Mouse (Mus musculus): ENCODE results near the gene Spdye4a.
"Not testable (repeated sequence)": the region's sequence is repeated elsewhere in the genome, so short reads cannot be mapped to it uniquely, and the experiment has no call there.

Spdye4a gene

DNA sequence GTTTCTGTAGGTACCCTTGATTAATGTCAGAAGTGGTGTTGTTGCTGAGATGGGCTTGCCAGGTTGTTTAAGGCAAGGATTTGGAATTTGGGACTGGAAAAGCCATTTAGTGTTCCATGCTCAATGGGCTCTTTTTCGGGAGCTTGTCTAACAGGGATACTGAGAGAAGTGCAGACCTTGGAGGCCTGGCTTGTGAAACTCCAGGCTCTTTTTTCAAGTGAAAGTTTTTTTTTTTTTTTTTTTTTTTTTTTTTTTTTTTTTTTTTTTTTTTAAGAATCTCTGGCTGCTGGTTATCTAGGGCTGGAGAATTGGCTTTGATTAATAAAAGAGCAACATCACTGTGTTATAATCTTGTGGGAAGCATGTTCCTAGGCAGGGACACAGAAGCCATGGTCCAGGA lies 4.4 kb downstream of the Spdye4a start:
- no peak for DNase-seq

DNA sequence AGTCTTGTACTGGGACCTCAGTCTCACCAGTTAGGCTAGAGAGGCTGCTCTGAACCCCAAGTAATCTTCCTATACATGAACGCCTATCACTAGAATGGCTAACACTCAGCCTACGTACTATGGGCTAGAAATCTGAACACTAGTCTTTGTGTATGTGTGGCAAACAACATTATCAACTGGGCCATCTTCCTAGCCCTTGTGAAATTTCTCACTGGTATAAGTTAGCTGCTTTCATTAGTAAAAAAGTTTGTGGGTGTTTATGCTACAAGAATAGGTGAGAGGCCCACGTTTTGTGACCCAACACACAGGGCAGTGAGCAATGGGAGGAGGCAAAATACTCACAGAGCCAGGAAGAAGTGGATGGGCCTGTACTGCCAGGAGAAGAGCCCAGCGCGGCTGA lies 5.7 kb downstream of the Spdye4a start:
- no peak for DNase-seq

DNA sequence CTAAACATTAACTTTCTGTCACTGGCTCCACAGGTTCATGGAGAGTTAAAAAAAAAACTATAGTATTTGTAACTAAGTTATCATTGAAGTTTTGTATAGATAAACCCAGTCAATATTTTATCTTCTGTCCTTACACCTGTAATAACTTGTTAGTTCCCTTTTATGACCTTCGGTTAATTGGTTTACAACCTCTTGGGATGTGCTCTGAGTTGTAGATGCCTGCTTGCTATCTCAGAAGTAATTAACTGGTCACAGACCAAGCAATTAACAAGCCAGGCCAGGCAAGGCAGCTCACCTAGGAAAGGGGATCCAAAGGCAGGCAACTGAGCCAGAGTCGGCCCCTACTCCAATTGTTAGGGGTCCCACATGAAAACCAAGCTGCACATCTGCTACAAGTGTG lies 12.9 kb downstream of the Spdye4a start:
- no peak for DNase-seq

DNA sequence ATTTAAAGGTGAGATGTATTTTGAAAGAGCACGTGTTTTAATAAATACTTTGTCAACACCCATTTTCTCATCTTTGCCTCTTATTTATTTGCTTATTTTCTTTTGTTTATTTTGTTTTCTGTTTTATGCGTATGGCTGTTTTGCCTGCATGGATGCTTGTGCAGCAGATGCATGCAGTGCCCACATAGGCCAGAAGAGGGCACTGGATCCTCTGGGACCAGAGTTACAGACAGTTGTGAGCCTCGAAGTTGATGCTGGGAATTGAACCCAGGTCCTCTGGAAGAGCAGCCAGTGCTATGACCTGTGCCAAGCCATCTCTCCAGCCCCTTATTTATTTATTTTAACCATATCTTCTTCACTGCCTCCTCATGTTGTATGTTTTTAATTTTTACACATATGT lies 21.7 kb downstream of the Spdye4a start:
- DNase-seq: no peak

DNA sequence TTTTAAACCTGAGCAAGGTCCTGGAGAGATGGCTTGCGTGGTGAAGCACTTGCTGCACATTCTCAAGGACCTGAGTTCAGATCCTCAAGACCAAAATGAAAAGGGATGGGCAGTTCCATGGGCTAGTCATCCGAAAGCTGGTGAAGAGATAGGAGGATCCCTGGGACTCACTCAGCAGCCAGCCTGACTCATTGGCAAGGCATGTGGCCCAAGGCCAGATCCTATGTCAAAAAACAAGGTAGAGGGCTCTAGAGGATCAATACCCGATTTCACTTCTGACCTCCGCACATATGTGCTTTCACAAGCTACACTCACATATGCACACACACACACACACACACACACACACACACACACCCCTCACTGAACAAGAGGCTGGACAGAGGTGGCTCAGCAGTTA lies 30.2 kb downstream of the Spdye4a start:
- no peak for DNase-seq

DNA sequence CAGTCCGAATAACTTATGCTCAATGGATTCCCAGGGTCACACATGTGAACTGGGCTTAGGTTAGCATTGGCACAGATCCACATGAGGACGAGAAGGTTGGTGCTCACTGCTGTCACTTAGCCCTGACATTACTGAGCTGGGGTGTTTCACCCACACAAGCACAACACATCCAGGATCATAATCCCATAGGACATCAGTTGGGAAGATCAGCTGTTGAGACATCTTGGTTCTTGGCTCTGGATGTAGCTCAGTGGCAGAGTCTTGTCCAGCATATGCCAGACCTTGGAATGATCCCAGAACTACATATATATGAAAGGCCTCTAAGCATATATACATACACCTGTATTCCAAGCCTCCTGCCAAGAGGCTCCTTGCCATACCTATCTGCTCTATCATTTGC lies 31.5 kb downstream of the Spdye4a start:
- no peak for DNase-seq

DNA sequence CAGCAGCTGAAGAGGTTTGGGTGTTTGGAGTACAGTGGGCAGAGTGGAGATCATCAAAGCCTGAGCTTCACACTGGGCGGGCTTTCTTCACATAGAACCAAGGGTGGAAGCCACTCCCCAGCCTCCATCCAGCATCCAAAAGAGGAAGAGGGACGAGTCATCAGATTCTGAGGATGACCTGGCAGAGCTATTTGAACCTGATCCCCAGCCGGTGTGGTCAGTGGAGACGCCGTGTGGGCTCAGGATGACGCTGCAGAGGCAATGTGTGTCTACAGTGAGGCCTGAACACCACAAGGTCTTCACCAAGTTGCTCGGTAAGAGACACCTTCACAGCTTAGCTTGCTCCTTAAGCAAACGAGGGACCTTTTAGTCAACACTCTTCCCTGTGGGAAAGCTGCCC lies 31.9 kb downstream of the Spdye4a start:
- DNase-seq: not testable (repeated sequence)

DNA sequence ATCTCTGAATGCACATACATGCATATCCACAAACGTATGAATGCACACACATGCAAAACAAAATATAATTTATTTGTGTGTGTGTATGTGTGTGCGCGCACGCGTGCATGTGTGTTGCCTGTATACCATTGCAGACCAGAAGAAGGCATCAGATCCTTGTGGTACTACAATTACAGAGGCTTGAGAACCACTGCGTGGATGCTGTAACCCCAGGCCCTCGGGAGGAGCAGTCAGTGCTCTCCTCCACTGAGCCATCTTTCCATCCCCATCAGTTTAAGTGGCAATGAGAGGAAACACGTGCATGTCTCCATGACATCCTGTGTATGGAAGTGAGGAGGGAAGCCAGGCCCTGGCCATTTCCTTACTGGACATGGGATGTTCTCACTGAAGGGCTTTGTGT lies 33.9 kb downstream of the Spdye4a start:
- no peak for DNase-seq

DNA sequence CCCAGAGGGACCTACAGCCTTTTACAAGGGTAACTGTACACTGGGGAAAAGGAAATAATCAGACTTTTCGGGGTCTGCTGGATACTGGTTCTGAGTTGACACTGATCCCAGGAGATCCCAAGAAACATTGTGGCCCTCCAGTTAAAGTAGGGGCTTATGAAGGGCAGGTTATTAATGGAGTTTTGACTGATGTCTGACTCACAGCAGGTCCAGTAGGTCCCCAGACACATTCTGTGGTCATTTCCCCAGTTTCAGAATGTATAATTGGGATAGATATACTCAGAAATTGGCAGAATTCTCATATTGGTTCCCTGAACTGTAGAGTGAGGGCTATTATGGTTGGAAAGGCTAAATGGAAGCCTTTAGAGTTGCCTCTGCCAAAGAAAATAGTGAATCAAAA lies 38.7 kb downstream of the Spdye4a start:
- not testable (repeated sequence) for DNase-seq

DNA sequence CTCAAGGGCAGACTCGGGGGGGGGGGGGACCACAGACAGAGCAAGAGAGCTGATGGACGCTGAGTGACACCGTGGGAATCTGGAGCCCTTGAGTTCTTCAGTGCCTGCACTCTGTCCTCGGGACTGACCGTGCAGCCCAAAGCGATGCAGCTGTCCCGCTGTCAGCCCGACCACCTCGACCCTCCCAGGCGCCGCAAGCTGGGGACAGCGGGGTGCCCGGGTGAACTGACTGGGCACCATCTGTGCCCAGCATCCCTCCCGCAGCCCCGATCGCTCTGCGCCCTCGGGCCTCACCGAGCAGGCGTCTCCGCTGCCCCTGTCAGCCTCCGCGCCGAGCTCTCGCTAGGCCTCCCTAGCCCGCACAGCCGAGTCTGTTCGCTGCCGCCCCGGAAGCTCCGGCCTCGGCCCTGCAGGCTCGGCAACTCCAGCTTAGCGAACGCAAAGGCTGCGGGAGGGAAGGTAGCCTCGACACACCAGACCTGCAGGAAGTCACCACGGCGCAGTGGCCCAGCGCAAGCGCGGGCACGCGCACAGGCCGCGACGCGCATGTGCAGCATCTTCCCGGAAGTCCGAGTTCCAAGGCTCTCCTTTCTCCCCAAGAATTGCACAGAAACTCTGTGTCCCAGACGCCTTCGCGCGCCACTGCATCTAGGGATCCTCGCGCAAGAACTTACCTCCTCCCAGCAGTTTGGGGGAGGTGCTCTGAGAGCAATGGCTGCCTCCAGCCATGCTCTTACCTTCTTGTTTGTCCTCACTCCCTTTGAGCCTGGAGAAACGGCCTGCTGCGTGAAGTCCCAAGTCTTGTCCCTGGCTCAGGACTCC lies 46.2 kb downstream of the Spdye4a start, which contains the start of the genes Rbak and Spdye4b:
Gene Rbak (minus strand): TSS at position 521 of the 822 bp plus-strand sequence.
Gene Spdye4b (plus strand): TSS at position 763 of the 822 bp plus-strand sequence.
- DNase-seq: peak; percentile 88 to 91

DNA sequence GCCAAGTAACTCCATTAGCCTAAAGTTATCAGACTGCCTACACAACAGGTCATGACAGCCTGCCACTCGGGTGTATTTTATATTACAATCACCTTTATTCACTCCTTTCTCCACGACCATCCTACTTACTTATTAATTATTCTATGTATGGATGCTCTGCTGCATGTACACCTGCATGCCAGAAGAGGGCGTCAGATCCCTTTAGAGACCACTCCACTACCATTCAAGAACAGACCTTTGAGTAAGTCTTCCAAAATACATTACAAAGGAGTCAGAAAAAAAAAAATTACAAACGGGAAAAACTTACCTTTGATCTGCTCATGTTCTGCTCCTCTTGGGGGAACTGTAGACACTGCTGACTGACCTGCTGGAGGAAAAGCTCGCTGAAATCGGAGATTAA lies 47.5 kb downstream of the Spdye4a start:
- DNase-seq: no peak

DNA sequence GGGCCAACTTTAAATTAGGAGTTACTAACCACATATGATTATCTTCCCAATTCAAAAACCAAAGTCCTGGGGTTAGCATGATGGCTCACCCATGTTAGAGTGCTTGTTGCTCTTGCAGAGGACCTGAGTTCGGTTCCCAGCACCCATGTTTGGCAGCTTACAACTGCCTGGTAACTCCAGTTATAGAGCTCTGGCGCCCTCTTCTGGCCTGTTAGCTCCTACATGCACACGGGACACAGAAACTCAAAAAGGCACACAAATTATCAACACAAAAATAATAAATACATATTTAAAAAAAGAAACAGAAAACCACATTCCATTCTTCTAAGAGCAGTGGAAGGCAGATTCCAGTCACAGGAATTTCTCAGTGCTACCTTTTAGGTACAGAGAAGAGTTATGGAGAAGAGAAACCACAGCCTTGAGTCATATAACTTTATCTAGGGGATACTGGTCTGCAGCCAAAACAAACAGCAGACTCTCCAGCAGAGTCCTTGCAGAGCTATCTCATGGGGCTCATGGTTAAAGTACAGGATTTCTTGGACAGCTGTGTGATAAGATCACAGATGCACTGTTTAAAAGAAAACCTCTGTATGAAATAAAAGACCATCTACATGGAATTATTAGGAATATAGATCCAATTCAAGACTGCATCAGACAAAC lies 49.0 kb downstream of the Spdye4a start:
- no peak for DNase-seq

DNA sequence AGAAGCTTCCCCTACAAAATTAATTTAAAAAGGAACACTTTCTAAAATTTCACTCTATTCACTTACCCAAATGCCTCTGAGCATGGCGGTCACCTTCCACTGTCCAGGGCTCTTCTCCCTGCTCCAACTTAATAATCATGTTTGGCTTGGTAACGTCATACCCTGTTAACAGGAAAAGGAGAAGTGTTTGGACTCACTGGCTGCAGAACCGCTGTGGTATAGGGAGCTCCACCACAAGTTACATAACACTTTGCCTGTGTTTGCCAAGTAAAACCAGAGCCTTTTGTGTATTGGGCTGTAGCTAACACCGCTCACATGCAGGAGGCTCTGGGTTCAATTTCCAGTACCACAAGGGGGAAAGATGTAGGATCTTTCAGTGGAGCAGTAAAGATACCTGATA lies 50.7 kb downstream of the Spdye4a start:
- DNase-seq: no peak

All from thymus, postnatal 36 days (tissue).